Mouse (Mus musculus): Measurements from ENCODE around the gene Xpc. TPM values are rescaled to one million over a fixed set of nuclear protein-coding genes. Genes with fewer than 3 reads are reported as not detected.

Gene Xpc
- polyA plus RNA-seq, 1 experiment: 6.9 TPM

GRCm38 (mm10) chr6:91440474-91441144, 75.1 kb downstream of the Xpc start:
- 0 out of 2 replicates have a peak, but pooled peaks cover 1% of the 10 kb centered on the region for H3K27me3 ChIP-seq (ENCODE audit: control insufficient read depth, insufficient read depth, low read length)
- peaks cover 2% of the 10 kb centered on the region; the same call in 1 of the 2 replicates for H3K4me1 ChIP-seq (ENCODE audit: control insufficient read depth, insufficient read depth, insufficient read length)
- TF ChIP-seq POLR2A (IDR thresholded peaks at IDR 0.05; ENCODE audit: low read depth, low read length): peak; percentile 84
- TF ChIP-seq CTCF (IDR thresholded peaks at IDR 0.05; ENCODE audit: extremely low read depth, insufficient read depth, insufficient read length, insufficient replicate concordance): no peak
- H3K4me3 ChIP-seq (ENCODE audit: extremely low read depth, insufficient read depth, insufficient read length): peak overlapping the region; percentile 66
- peak; percentile 85 for DNase-seq (ENCODE audit: low read depth in 1 of 2, low spot score in 2 of 2)
- no peaks in the 10 kb centered on the region for H3K36me3 ChIP-seq (ENCODE audit: control insufficient read depth, insufficient read depth, low read length)
- WGBS: 2% methylated on average over 30 of the region's 30 CpGs
- no peak overlapping the region for H3K27ac ChIP-seq (ENCODE audit: insufficient read depth, low read length)

Other genes starting within 250 kb of the Xpc start
- 1.6 and 1.7 TPM in 2 replicates for gene Wnt7a, start 104.5 kb downstream of the Xpc start, polyA plus RNA-seq (2012; rRNA removed)
- gene Chchd4, start 42.3 kb downstream of the Xpc start, polyA plus RNA-seq (2012; rRNA removed): 2.3 and 2.7 TPM in 2 replicates
- 22.8 and 26.6 TPM in 2 replicates for gene Tmem43, start 42.2 kb downstream of the Xpc start, polyA plus RNA-seq (2012; rRNA removed)
- 10.5 and 11.0 TPM in 2 replicates for gene Lsm3, start within 50 bp of the Xpc start, polyA plus RNA-seq (2012; rRNA removed)
- 76.1 and 93.6 TPM in 2 replicates for gene Slc6a6, start 168.2 kb upstream of the Xpc start, polyA plus RNA-seq (2012; rRNA removed)

All from spleen, adult 2 months (tissue).